Mouse (Mus musculus): Measurements from ENCODE around the gene Uso1.

Gene Uso1

DNA sequence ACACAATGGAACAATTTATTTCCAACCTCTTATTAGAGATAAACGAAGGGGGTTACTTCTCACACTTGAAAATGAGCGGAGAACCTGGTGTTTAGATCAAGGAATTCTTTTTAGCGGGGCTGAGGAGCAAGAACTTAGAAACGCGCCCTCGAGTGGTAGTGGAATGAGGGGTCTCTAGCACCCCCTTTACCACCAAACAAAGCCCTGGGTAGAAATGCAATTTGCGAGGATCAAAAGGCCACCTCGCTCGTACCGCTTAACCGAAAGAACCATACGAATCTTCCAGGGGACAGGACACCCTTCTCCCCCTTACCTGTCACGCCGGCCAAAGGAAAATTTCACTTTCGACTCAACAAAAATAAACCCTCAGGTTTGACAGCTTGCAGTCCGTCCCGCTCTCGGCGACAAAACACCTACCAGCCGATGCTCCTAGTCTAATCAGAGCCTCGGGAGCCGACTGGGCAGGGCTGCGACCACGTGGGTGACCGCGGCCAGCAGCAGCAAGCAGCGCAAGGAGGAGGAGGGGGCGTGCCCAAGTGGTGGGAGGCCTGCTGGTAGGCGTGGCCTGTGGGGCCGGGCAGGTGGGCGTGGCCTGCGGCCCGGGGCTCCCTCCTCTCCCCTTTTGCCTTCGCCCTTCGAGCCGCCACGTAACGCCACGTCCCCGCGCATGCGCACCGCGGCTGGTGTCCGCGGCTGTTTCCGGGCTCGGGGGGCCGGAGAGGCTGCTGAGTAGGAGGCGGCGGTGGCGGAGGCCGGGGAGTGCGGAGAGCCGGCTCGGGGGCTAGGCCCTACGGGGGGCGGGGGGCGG is at the start of gene Uso1:
TSS of gene Uso1 (plus strand) at position 700 of the 808 bp plus-strand sequence.
- peak; percentile 95 for ATAC-seq (ENCODE audit: low TSS enrichment)

DNA sequence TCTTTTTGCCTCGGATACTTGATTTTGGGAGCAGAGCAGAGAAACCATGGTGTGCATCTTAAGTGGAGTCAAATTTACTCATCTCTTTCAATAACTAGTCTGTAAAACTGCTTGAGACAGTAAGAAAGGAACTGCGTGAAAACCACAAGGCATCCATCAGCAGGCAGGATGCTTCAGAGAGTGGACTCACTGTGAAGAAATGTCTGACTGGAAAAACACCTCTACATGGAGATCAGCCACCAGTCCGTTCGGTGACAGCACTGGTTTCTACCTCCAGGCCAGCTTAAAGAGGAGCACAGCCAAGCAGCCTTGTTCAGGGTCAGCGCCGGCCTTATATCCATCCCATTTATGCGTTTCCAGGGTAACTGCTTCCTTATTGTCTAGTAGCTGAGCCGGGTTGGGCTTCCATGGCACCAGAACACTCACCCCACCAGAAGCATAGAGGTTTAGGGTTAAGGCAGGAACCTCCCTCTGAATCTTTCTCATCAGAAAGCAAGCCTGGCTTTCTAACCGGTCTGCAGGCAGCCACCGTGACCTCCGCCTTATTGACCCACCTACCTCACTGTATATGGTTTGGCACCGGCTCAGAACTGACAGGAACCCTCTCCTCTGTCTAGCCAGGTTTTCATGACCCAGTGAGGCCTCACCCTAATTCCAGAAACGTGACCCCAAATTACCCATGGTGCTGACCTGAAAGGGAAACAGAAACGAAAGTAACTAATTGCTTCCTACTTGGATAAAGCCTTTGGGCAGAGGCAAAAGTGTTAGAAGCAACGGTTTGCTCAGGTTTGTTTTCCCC is 44.3 kb upstream of the Uso1 start:
- no peak for ATAC-seq (ENCODE audit: low TSS enrichment)

DNA sequence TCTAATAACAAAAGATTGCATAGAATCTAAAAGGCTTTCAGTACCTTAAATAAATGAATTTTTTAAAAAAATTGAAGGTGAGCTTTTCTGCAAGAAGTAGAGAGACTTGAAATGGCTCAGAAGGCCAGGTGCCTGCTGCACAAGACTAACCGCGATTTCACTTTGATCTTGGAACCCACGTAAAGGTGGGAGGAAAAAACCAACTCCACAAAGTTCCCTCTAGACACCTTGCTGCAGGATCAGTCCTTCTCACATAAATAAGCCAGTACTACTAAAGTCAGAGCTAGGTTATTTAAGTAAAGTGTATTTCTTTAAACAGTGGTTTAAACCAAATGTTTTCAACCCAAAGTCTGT is 43.7 kb upstream of the Uso1 start:
- no peak for ATAC-seq (ENCODE audit: low TSS enrichment)

DNA sequence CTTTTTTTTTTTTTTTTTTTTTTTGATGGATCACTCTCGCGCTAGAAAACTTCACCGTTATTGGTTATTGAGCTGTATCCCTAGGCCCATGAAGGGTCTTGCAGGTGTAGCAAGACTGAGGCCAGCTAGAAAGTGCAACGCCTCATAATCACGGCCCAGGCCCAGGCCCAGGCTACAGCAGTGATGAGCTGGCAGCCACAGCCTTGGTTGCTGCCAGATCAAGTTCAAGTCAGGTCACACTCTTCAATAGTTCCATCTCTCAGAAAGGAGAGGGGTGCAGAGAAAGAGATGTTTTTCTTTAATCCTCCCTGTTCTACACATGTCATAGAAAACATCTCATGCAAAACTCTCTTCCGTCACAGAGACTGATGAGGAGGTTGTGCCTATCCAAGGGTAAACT is 41.0 kb upstream of the Uso1 start:
- no peak for ATAC-seq (ENCODE audit: low TSS enrichment)

DNA sequence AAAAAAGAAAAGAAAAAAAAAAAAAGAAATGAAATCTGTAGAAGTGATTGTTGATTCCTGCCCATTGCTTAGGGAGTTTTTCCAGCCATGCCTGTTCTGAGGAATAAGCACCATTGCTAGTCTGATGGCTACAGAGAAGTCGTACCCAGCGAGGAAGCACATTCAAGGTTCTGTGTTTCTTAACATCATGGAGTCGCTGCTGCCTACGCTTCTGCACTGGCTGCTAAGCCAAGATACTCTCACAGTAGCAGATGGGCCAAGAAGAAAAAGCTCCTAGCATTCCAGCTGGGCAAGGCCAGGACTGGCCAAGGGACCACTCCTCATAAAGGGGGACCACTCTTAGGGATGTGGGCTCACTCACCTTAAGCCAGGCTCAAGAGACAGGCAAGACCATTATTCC is 40.0 kb upstream of the Uso1 start:
- ATAC-seq (ENCODE audit: low TSS enrichment), result peak; percentile 93

DNA sequence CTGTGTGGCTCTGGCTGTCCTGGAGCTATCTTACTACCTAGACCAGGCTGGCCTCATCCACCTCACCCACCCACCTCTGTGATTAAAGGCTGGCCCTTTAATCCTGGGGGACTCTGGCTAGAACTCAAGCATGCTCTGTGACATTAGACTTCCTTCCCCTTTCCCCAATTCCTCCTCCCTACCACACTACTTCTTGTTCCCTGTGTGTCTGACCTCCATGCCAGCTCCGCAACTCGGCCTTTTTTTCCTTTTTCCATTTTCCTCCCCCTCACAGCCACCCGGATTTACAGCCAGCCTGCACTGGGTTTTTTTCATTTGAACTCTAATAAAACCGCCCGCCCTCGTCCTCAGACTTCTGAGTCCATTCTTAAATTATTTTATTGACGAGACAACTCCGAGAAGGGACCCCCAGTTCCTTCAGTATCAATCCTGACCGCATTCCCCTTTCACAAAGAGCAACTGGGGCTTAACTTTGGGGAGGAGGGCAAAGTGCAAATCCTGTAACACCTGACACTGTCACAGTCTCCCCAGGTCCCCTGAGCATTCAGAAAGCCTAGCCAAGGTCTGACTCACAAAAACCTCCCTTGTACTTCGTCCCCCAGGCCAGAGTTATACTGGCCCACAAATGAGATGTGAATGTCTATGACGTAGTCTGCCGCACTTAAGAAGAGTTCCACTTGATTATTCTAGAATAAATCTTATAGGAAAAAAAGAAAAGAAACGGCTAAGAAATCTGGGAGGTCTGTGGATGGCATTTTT is 39.2 kb upstream of the Uso1 start:
- no peak for ATAC-seq (ENCODE audit: low TSS enrichment)

DNA sequence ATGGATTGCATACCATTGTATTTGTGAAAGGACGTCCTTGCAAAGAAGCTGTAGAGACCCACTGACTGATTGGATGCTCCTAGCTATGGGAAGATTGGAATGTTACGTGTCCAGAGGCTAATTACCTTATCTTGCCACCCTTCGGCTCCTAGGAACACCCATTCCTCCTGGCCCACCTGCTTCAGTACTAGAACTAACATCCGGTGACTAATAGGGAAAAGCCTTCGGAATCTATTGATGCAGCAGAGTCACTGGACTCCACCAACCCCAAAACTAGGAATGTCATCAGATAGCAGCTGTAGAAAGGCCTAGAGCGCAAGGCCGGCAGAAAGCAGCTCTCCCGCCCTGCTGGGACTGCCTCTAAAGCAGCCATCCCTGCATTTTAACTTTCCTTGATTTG is 36.1 kb upstream of the Uso1 start:
- no peak for ATAC-seq (ENCODE audit: low TSS enrichment)

DNA sequence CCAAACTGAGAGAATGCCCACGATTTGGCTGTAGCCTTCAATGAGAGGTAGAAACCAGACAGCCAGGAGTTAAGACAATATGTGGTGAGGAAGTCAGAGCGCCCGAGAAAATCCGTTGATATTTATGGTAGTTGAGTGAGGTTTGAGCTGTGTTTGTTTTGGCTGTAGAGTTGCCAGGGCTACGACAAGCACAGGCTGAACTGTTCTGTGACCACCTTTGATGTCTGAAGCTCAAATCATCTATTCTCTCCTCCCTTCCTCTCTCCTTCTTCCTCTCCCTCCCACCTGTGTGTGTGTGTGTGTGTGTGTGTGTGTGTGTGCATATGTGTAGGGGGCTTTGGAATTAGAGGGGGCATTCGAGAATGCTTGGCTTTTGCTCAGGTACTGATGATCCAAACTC is 34.7 kb upstream of the Uso1 start:
- no peak for ATAC-seq (ENCODE audit: low TSS enrichment)

DNA sequence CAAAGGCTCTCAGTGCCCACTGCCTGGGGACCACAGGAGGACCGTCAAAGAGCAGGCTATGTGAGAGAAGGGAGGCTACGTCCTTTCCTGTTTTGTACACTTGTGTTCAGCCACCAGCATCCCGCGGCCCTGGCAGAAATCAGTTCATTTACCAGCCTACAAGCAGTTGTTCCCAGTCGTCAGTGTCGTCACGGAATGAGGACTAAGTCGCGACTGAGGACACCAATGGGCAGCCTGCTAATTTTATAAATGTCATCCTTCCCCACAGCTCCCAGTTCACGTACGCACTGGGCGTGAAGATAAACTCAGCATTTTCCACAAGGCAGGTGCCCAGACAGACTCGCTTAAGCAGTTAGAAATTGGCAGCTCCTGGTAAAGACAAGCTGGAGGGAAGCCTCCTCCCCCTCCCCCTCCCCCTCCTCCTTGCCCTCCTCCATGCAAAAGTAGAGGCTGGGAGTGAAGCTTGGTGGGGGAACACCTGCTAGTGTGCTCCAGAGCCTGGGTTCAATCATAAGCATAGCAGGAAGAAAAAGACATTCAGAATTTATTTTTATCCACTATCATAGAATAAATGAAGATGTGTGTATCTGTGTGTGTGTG is 33.8 kb upstream of the Uso1 start:
- ATAC-seq (ENCODE audit: low TSS enrichment), result peak; percentile 64

DNA sequence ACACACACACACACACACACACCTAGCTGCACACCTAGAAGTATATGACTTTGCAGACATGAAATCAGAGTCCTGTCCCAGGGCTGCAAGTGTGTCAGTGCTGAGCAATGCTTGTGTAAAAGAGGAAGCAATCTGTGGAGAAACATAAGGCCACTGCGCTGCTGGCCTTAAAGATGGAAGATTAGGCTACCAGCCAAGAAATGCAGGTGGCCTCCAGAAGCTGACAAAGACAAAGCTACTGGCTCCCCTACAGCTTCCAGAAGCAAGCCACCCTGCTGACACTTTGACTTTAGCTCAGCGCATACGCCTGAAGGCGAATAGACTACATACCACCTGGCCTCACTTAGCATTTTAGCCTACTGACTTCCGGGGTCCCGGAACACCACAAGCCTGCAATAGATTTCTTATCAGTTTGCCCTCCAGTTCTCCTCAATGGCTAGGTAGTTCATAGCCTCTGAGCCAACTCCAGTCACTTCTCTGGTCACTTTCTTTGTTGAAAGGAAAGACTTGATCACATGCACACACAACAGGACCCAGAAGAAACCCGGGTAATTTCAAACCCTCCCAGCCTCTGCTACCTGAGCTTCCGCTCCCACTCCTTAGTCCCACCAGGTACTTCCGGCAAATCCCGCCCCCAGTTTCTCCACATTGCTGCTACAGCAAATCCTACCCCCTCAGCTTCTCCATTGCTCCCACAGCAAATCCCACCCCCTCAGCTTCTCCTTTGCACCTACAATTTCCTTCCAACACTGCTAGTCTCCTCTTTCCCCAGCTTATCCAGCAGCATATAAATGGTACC is 31.2 kb upstream of the Uso1 start:
- peak; percentile 33; the same call in 1 of the 2 replicates for ATAC-seq (ENCODE audit: low TSS enrichment)

DNA sequence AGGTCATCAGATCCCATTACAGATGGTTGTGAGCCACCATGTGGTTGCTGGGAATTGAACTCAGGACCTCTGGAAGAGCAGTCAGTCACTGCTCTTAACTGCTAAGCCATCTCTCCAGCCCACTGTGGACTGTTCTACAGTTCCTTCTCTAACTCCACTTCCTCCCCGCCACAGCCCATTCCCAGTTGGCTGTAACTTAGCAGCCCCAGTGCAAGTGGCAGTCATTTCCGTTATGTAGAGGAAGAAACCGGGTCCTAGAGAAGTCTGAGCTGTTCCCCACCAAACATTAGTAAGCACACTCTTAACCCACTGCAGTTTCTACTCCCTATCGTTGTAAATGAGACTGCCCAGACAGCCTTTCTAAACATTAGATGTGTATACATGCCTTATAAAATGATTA is 30.5 kb upstream of the Uso1 start:
- ATAC-seq (ENCODE audit: low TSS enrichment), result no peak

DNA sequence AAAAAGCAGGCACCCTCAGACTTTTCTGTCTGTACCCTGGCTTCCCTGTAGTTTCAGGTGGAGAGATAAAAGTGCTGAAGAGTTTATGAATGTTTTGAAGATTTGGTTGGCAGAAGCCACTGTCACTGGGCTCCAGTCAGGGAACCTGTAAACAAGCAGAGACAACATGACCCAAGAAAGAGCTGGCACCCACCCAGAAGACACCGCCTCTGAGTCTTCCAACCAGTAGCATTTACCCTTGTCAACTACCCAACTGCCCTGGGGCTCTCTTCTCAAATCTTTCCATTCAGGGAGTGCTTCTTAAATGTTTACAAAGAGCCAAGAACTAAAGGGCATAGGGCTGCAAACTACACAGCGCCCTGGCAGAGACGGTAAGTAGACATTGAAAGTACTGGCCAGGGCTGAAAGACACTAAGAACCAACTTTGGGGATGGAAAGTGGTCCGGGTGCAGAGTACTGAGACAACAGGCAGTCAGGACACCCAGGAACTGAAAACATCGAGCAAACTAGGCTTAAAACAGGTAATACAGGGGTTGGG is 26.9 kb upstream of the Uso1 start:
- no peak for ATAC-seq (ENCODE audit: low TSS enrichment)

DNA sequence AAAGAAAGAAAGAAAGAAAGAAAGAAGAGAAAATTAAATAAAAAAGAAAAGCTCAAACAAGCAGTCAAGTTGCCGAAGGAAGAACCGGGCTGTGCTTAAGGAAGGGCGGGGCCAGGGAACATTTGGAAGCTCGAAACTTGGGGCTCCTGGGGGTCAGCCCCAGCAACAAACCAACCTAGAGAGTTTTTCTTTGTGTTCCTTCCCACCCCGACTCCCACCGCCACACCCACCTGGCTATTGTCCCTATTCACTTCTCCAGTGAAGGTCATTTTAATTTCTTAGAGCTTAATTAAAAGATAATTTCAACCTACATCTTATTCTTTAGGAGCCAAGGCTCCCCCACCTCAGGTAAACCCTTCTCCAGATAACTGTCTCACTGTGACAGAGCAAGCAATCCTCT is 25.6 kb upstream of the Uso1 start:
- no peak for ATAC-seq (ENCODE audit: low TSS enrichment)

DNA sequence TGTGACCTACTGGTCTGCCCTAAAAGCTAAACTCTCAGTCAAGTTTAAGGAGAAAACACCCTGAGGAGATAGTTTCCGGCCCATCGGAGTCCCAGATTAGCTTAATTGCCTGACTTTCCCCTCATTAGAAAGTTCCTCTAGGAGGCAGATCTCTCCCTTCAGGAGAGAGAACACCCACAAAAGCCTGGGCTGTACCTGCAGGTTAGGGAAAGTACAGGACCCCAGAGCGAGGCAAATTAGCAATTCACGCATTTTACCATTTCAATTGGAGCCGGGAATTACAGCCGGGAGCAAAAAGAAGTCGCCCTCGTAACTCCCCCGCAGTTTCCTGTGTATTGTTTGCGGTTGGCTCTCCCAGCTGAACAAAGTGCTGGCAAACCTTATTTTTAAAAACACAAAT is 25.2 kb upstream of the Uso1 start:
- no peak for ATAC-seq (ENCODE audit: low TSS enrichment)

DNA sequence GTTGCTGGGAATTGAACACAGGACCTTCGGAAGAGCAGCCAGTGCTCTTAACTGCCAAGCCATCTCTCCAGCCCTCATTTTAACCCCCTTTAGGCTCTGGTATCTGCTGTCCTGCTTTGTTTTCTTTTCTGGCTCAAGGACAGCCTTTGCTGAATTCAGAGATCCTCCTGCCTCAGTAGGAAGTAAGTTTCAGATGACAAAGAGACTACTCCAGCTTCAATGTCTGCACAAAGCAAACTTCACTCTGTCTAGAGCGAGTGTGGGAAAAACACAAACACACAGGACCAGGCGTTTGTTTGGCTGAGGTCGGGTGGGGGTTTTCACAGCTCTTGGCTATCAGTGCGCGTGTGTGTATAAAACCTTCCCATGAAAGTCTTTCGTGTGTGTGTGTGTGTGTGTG is 24.3 kb upstream of the Uso1 start:
- no peak for ATAC-seq (ENCODE audit: low TSS enrichment)

DNA sequence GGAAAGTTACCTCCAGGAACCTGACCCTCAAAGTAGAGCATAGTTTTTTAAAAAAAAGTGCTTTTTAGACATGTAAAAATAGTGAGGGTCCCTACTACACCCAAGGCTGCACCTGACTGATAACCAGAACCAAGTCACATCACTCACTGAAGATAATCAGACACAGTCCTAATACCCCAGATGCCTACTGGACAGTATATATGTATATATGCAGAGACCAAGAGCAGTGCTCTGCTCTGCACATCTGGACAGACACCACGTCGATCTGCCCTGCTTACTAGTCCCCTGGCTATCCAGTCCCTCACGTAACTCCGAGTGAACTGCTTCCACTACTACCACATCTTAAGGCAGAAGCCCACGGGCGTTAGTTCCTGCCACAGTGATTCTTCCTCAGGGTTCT is 23.5 kb upstream of the Uso1 start:
- no peak for ATAC-seq (ENCODE audit: low TSS enrichment)

DNA sequence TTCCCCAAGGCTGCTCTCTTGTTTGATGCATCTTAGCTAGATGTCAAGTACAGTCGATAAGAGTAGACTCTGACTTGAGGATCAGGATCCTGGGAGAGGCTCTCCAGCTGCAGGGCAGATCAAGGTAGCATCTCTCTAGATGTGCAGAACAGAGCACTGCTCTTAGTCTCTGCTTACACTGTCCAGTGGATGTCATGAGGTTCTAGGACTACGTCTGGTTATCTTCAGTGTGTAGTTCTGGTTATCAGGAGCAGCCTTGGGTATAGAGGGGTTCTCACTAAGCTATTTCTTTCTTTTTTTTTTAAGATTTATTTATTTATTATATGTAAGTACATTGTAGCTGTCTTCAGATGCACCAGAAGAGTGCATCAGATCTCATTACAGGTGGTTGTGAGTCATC is 22.8 kb upstream of the Uso1 start:
- ATAC-seq (ENCODE audit: low TSS enrichment), result no peak

DNA sequence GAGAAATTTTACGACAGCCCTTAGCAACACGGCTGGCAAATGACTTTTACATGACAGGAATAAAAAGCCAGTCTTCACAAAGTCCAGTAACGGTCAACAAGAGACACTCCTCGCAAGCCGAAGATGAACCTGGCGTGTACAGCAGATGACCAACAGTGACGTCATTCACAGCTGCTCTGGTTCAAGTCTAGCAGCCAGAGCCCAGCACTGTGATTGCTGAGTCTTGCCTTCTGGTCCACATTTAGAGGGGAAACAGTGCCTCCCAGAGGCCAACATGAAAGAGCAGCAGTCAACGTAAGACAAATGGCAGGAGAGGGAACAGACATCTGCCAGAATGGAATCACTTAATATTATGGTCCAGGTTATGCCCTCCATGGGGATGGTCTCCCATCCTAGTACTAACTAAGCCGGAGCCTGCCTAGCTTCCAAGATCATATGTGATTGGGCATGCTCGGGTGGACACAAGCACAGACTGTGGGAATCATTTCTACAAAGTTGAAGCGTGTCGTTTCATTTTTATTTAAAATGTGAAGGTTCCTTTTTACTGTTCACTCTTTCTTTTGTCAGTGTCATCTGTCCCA is 19.8 kb upstream of the Uso1 start:
- peak; percentile 98 for ATAC-seq (ENCODE audit: low TSS enrichment)

DNA sequence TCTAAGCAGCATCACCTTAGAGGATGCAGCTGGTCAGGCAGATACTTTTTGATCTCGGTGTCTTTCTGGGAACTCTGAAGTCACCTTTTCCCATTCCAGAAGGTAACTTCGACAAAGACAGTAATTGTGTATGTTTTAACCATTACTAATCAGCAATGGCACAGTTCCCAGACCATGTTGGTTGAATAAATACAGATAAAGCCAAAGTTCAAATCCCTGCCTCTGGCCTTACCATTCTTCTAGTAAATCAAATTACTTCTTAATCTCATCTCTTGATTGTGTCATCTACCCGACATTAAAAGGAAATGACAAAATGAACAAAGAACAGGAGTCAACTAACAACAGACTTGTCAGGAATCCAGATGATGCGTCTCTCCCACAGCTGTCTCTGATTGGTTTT is 16.1 kb upstream of the Uso1 start:
- ATAC-seq (ENCODE audit: low TSS enrichment), result no peak

DNA sequence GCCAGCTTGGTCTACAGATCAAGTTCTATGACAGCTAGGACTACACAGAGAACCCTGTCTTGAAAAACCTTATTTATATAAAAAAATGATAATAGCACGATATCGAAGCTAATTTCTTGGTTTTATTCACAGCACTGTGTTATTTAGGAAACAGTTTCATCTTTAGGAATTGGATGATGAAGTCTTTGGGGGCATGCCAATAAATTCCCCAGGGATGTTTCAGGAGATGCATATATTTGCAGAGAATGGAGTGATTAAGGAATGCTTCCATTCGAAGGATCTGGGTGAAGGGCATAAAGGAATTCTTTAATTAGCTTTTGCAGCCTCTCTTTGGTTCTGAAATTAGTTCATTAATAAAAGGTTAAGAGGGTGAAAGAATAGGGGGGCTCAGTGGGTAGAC is 12.3 kb upstream of the Uso1 start:
- no peak for ATAC-seq (ENCODE audit: low TSS enrichment)

DNA sequence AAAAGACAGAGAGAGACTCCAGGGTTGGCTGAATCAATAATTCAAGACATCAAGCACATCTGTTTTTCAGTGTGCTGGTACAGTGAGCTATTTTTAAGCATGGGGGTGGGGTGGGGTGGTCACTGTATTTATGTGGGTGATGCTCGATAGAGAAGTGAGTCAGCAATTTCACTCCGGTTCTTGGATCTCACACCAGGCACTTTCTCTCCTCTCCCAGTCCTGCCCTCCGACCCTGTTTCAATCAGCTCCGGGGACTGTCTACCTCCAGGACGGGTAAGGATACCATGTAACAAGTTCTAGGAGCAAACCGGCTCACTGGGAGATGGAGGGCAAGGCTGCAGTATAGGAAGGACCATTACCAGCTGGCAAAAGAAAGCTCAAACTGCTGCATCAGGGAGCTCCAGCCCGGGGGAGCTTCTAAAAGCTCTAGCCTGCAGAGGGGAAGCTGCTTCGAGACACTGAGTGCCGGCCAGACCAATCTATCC is 10.6 kb upstream of the Uso1 start:
- peak; percentile 59 for ATAC-seq (ENCODE audit: low TSS enrichment)

Data from frontal cortex, adult (tissue).